Mouse (Mus musculus) heart, embryonic 13.5 days (tissue): ENCODE measurements around the gene Gcnt2. TPM values are rescaled to one million over a fixed set of nuclear protein-coding genes. Genes with fewer than 3 reads are reported as not detected.
"Not testable (repeated sequence)": the region's sequence is repeated elsewhere in the genome, so short reads cannot be mapped to it uniquely, and the experiment has no call there.

ENCODE experiments used
- ATAC-seq: fragments of 200-750 bp; cut with Nextera tagmentation; 2 replicates; pipeline ENCODE4 v1.8.0; 2017; ENCODE audit warnings: moderate TSS enrichment; ENCODE audit not compliant: insufficient number of reproducible peaks, low FRiP score, low TSS enrichment; ENCODE audit errors: extremely low read depth
- H3K27ac ChIP-seq: fragments of 300-500 bp; sonication (generic); replicated peaks from 2 replicates; pipeline ENCODE4 v1.5.1; 2015; ENCODE audit warnings: moderate library complexity, mild to moderate bottlenecking, inconsistent platforms
- H3K27me3 ChIP-seq: fragments of 300-500 bp; sonication (generic); replicated peaks from 2 replicates; pipeline ENCODE4 v1.6.1; 2015; ENCODE audit warnings: mild to moderate bottlenecking, inconsistent platforms
- H3K36me3 ChIP-seq: fragments of 300-500 bp; sonication (generic); 2 replicates; pipeline ENCODE4 v1.6.1; 2015; ENCODE audit warnings: mild to moderate bottlenecking, inconsistent platforms
- H3K4me1 ChIP-seq: fragments of 300-500 bp; sonication (generic); 2 replicates; pipeline ENCODE4 v1.6.1; 2015; ENCODE audit warnings: inconsistent platforms
- H3K4me2 ChIP-seq: fragments of 300-500 bp; sonication (generic); 2 replicates; pipeline ENCODE4 v1.6.1; 2015; ENCODE audit warnings: inconsistent platforms, mild to moderate bottlenecking, moderate library complexity
- H3K4me3 ChIP-seq: fragments of 300-500 bp; sonication (generic); 2 replicates; pipeline ENCODE4 v1.5.1; 2015; ENCODE audit warnings: moderate library complexity, mild to moderate bottlenecking, inconsistent platforms
- H3K9ac ChIP-seq: fragments of 300-500 bp; sonication (generic); 2 replicates; pipeline ENCODE4 v1.6.1; 2015; ENCODE audit warnings: inconsistent platforms, mild to moderate bottlenecking, moderate library complexity
- H3K9me3 ChIP-seq: fragments of 300-500 bp; sonication (generic); 2 replicates; pipeline ENCODE4 v1.6.1; 2016; ENCODE audit warnings: inconsistent platforms
- WGBS: fragments of 180-500 bp; shearing (Covaris S2); methylation state at CpG from one replicate; pipeline ENCODE4 v1.1.7; 2015; ENCODE audit warnings: mixed read lengths; 5-methylcytosine and 5-hydroxymethylcytosine counted together
- polyA plus RNA-seq: library from polyadenylated mRNA; unstranded; fragments of >200 nt; fragmentation: Nextera tagmentation; extraction: Ambion mirVana; gene quantifications from 2 replicates; pipeline ENCODE4 v1.2.1, GENCODE M21; 2015

Gcnt2 gene
- polyA plus RNA-seq, 1 experiment from 2014 or later, result 2.5 TPM

- no peak overlapping the region for H3K4me2 ChIP-seq
- H3K4me1 ChIP-seq, result peaks cover 36% of the 10 kb centered on the region
- WGBS, result 71% methylated on average over 7 of the region's 7 CpGs
- ATAC-seq, result no peak
- H3K9ac ChIP-seq, result no peak overlapping the region
- 0 out of 2 replicates have a peak, but pooled peaks cover 6% of the 10 kb centered on the region for H3K27me3 ChIP-seq
- no peaks in the 10 kb centered on the region for H3K9me3 ChIP-seq
- no peak overlapping the region for H3K4me3 ChIP-seq
- H3K27ac ChIP-seq, result no peak overlapping the region
- H3K36me3 ChIP-seq, result no peaks in the 10 kb centered on the region
These were observed 32.5 kb downstream of the Gcnt2 start for GRCm38 (mm10) chr13:40892043-40892442.

- H3K4me3 ChIP-seq, result no peak overlapping the region
- 0 out of 2 replicates have a peak, but pooled peaks cover 5% of the 10 kb centered on the region for H3K27me3 ChIP-seq
- H3K4me2 ChIP-seq, result no peak overlapping the region
- no peak overlapping the region for H3K27ac ChIP-seq
- H3K36me3 ChIP-seq, result no peaks in the 10 kb centered on the region
- no peak overlapping the region for H3K9ac ChIP-seq
- H3K9me3 ChIP-seq, result no peaks in the 10 kb centered on the region
- peaks cover 31% of the 10 kb centered on the region for H3K4me1 ChIP-seq
- WGBS, result 71% methylated on average over 4 of the region's 4 CpGs
- no peak for ATAC-seq
These were observed 33.0 kb downstream of the Gcnt2 start for GRCm38 (mm10) chr13:40892547-40892946.

GRCm38 (mm10) chr13:40893573-40893972 lies 34.0 kb downstream of the Gcnt2 start:
- peaks cover 24% of the 10 kb centered on the region for H3K4me1 ChIP-seq
- H3K9me3 ChIP-seq, result no peaks in the 10 kb centered on the region
- H3K27ac ChIP-seq, result no peak overlapping the region
- no peak overlapping the region for H3K4me3 ChIP-seq
- H3K36me3 ChIP-seq, result no peaks in the 10 kb centered on the region
- no peak overlapping the region for H3K4me2 ChIP-seq
- no peak for ATAC-seq
- WGBS, result 71% methylated on average over 3 of the region's 3 CpGs
- H3K27me3 ChIP-seq, result no peaks in the 10 kb centered on the region
- H3K9ac ChIP-seq, result no peak overlapping the region

- not testable (repeated sequence) for ATAC-seq, H3K27ac ChIP-seq, H3K9ac ChIP-seq, H3K27me3 ChIP-seq, H3K4me3 ChIP-seq, H3K9me3 ChIP-seq, H3K4me2 ChIP-seq, H3K36me3 ChIP-seq
- peaks cover 19% of the 10 kb centered on the region for H3K4me1 ChIP-seq
- WGBS, result 76% methylated on average over 14 of the region's 14 CpGs
These were observed 38.6 kb downstream of the Gcnt2 start for GRCm38 (mm10) chr13:40898049-40898690.

- WGBS, result 80% methylated on average over 4 of the region's 4 CpGs
- Histone ChIP-seq H3K4me2 (no peak overlapping the region), H3K36me3 (no peaks in the 10 kb centered on the region), H3K9me3 (no peaks in the 10 kb centered on the region), H3K27ac (no peak overlapping the region), H3K4me3 (no peak overlapping the region), H3K9ac (no peak overlapping the region), H3K4me1 (peaks cover 19% of the 10 kb centered on the region), H3K27me3 (no peaks in the 10 kb centered on the region)
- no peak for ATAC-seq
These were observed 39.1 kb downstream of the Gcnt2 start for GRCm38 (mm10) chr13:40898698-40899097.

- H3K36me3 ChIP-seq, result no peaks in the 10 kb centered on the region
- H3K4me2 ChIP-seq, result no peak overlapping the region
- WGBS, result 68% methylated on average over 8 of the region's 8 CpGs
- no peak overlapping the region for H3K9ac ChIP-seq
- no peak overlapping the region for H3K27ac ChIP-seq
- no peak overlapping the region for H3K4me3 ChIP-seq
- ATAC-seq, result no peak; the same call in 1 of the 2 replicates
- H3K9me3 ChIP-seq, result no peaks in the 10 kb centered on the region
- H3K27me3 ChIP-seq, result no peaks in the 10 kb centered on the region
- H3K4me1 ChIP-seq, result peaks cover 14% of the 10 kb centered on the region
These were observed 39.9 kb downstream of the Gcnt2 start for GRCm38 (mm10) chr13:40899349-40899993.

- 66% methylated on average over 15 of the region's 15 CpGs for WGBS
- ATAC-seq, result no peak
These were observed 40.7 kb downstream of the Gcnt2 start for GRCm38 (mm10) chr13:40899994-40900970.

GRCm38 (mm10) chr13:40901263-40901662 lies 41.7 kb downstream of the Gcnt2 start:
- H3K4me2 ChIP-seq, result no peak overlapping the region
- H3K27me3 ChIP-seq, result no peaks in the 10 kb centered on the region
- peaks cover 15% of the 10 kb centered on the region for H3K4me1 ChIP-seq
- H3K9ac ChIP-seq, result no peak overlapping the region
- no peak for ATAC-seq
- no peaks in the 10 kb centered on the region for H3K36me3 ChIP-seq
- no peak overlapping the region for H3K27ac ChIP-seq
- no peak overlapping the region for H3K4me3 ChIP-seq
- 77% methylated on average over 5 of the region's 5 CpGs for WGBS
- no peaks in the 10 kb centered on the region for H3K9me3 ChIP-seq

More at GRCm38 (mm10) chr13:40899994-40900970, 40.7 kb downstream of the Gcnt2 start:
- no peaks in the 10 kb centered on the region for H3K27me3 ChIP-seq
- H3K36me3 ChIP-seq, result no peaks in the 10 kb centered on the region
- no peak overlapping the region for H3K9ac ChIP-seq
- H3K27ac ChIP-seq, result no peak overlapping the region
- H3K4me1 ChIP-seq, result peaks cover 8% of the 10 kb centered on the region
- no peak overlapping the region for H3K4me3 ChIP-seq
- H3K4me2 ChIP-seq, result no peak overlapping the region
- H3K9me3 ChIP-seq, result no peaks in the 10 kb centered on the region

- no peaks in the 10 kb centered on the region for H3K27me3 ChIP-seq
- 71% methylated on average over 12 of the region's 12 CpGs for WGBS
- H3K9me3 ChIP-seq, result no peaks in the 10 kb centered on the region
- no peaks in the 10 kb centered on the region for H3K36me3 ChIP-seq
- H3K4me3 ChIP-seq, result no peak overlapping the region
- no peak overlapping the region for H3K4me2 ChIP-seq
- ATAC-seq, result no peak
- no peak overlapping the region for H3K9ac ChIP-seq
- no peak overlapping the region for H3K27ac ChIP-seq
- H3K4me1 ChIP-seq, result peaks cover 21% of the 10 kb centered on the region
These were observed 42.4 kb downstream of the Gcnt2 start for GRCm38 (mm10) chr13:40901831-40902459.

GRCm38 (mm10) chr13:40904080-40904479 lies 44.5 kb downstream of the Gcnt2 start:
- no peak overlapping the region for H3K4me2 ChIP-seq
- no peak for ATAC-seq
- 86% methylated on average over 7 of the region's 7 CpGs for WGBS
- peaks cover 21% of the 10 kb centered on the region for H3K4me1 ChIP-seq
- H3K27ac ChIP-seq, result no peak overlapping the region
- no peak overlapping the region for H3K9ac ChIP-seq
- no peaks in the 10 kb centered on the region for H3K36me3 ChIP-seq
- no peaks in the 10 kb centered on the region for H3K27me3 ChIP-seq
- H3K4me3 ChIP-seq, result no peak overlapping the region
- no peaks in the 10 kb centered on the region for H3K9me3 ChIP-seq

- WGBS, result 79% methylated on average over 7 of the region's 7 CpGs
- no peak for ATAC-seq
- Histone ChIP-seq H3K27ac (no peak overlapping the region), H3K9ac (no peak overlapping the region), H3K36me3 (no peaks in the 10 kb centered on the region), H3K4me3 (no peak overlapping the region), H3K4me2 (no peak overlapping the region), H3K4me1 (peaks cover 13% of the 10 kb centered on the region), H3K9me3 (no peaks in the 10 kb centered on the region), H3K27me3 (no peaks in the 10 kb centered on the region)
These were observed 47.0 kb downstream of the Gcnt2 start for GRCm38 (mm10) chr13:40906528-40906927.
